Mouse (Mus musculus): Measurements from ENCODE around the gene Col2a1. TPM values are rescaled to one million over a fixed set of nuclear protein-coding genes. Genes with fewer than 3 reads are reported as not detected.

The Col2a1 gene
- total and polyA plus RNA-seq, 3 experiments = 0.03 TPM; not detected in 2

- peak; percentile 95 for DNase-seq
Measured at GRCm38 (mm10) chr15:97963989-97964835, 40.3 kb downstream of the Col2a1 start, which contains the start of gene Tmem106c. Gene Tmem106c, plus strand, starts transcription at chr15:97964200.

DNA sequence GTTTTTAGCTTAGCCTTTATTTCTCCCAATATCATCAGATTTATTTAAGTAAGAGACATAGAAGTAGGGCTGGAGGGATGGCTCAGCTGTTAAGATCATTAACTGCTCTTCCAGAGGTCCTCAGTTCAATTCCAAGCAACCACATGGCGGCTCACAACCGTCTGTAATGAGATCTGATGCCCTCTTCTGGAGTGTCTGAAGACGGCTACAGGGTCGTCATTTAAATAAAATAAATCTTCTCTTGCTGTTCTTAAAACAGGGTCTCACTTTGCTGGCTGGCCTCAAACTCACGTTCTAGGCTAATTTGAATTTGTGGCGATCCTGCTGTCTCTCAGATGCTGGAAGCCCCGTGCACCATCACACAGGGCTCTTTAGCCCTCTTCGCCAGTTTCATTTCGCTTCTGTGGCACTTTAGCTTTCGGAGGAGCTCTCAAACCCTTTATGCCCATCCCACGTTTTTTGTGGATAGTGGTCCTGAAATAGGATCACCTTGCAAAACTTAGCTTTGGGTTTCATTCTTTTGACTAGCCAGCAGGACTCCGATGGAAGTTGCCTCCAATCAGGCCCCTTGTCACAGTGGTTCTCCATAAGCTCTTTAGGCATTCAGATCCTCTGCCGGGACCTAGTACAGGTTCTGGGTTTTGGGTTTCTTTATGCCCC, 41.0 kb downstream of the Col2a1 start:
- no peak for DNase-seq

- DNase-seq = no peak
Measured at GRCm38 (mm10) chr15:97956416-97956815, 48.1 kb downstream of the Col2a1 start.

GRCm38 (mm10) chr15:97955742-97956141, 48.8 kb downstream of the Col2a1 start:
- no peak for DNase-seq

- no peak for DNase-seq
Measured at GRCm38 (mm10) chr15:97955286-97955685, 49.2 kb downstream of the Col2a1 start.

DNA sequence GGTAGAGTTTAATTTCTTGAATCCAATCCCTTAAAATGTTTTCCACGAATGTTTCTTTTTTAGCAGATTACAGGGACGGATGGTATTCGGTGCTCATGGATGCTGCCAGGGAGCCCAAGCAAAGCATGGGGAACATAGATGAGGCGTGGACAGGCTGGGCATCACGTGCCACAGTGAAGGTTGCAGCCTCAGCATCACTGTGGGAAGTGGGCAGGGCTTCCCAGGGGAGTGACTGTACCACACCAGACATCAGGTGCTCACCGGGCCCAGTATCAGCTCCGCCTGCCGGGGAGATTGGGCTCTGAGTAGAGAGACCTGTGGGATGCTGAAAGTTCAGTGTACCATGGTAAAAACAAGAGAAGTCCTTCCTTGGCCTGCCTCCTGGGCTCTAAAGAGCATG, 49.8 kb downstream of the Col2a1 start:
- no peak for DNase-seq

- DNase-seq = no peak
Measured at GRCm38 (mm10) chr15:97952889-97953189, 51.7 kb downstream of the Col2a1 start.

- peak; percentile 48 for DNase-seq
Measured at GRCm38 (mm10) chr15:97952137-97952888, 52.2 kb downstream of the Col2a1 start.

- DNase-seq = no peak
Measured at GRCm38 (mm10) chr15:97950240-97950639, 54.3 kb downstream of the Col2a1 start.

DNA sequence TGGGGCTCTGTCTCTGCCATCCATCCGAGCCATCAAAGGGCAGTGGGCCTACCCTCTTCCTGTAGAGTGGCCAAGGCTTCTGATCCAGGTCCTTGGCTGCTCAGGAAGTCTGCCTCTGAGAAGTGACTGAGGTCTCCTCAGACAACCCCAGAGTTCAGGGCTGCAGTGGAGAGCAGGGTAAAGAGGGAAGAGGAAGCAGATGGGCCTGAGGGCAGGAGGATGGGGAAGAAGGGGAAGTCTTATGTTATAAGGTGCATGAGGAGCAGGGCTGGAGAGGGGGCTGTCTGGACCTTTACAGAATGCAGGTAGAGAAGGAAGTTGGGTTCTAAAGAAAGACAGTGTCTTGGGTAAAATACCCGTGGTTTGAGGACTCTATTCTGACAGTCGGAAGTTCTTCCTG, 54.8 kb downstream of the Col2a1 start:
- no peak for DNase-seq

DNA sequence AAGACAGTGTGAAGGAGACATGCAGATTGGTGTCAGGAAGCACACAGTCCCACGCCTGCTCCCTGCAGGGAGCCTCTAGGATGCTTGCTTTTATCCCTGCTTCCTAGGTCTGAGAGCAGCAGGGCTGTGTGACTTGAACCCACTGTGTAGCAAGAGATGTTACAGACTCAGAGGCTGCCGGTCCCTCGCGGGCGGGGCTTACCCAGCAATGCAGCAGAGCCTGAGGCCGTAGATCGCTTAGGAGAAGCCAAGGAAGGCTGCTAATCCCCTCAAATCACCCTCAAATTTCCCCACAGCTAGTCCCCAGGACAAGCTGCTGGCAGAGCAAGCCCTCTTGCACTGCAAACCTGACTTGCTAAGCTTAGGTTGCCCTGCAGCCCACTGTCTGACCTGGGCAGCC, 55.8 kb downstream of the Col2a1 start:
- DNase-seq = no peak

DNA sequence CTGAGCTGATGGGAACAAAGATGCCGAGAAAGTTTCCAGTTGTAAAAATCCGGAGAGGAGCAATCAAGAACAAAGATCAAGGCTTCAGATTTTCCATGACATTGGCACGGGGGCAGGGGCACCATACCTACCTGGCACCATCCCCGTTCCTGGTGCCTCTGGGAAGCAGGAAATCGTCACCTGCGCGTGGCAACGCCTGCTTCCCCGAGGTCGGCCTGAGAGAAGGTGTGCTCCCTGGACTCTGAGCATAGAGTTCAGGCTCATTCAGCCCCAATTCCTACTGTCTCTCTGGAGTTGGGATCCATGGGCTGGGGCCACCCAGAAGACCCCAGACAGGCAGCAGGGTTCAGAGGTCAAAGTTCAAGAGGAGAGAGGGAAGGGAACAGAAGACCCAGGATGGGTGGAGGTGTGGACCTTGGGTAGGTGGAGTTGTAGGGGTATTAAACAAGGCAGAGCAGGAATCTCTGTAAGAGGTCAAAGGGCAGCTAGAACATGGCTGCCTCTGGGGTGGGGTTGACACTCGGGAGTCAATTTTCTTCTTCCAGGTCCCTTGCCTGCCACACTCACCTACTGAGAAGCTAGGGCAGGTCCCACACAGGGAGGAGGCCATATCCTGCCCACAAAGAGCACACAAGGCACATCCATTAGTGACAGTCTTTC, 58.7 kb downstream of the Col2a1 start:
- no peak for DNase-seq

DNA sequence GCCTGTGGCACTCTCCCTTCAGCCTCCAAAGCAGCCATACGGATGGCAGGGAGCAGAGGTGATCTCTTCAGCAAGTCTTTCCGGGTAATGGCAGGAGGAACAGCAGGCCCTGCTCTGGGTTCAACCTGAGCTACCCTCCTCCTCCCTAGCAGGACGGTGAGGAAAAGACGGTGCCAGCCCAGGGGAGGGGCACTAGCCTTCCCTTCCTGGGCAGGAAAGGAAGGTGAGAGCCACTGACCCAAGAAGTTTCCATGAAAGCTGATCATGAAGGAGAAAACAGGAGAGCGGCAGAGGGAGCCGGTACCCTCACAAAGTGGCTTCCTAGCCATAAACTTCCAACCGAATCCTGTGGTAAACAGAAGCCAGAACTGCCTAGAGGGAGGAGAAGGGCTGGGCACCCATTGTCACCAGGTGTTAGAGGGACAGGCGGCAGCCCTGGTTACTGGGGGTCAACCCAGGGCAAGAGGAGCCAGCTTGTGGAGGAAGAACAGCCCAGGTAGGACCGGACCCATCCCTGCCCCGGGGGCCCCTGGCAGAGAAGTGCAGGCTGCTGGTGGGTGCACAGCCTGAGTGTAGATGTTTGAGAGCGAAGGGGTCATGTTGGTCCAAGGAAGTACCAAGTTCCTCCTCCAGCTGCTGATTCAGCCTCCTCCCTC, 59.4 kb downstream of the Col2a1 start:
- no peak for DNase-seq

DNA sequence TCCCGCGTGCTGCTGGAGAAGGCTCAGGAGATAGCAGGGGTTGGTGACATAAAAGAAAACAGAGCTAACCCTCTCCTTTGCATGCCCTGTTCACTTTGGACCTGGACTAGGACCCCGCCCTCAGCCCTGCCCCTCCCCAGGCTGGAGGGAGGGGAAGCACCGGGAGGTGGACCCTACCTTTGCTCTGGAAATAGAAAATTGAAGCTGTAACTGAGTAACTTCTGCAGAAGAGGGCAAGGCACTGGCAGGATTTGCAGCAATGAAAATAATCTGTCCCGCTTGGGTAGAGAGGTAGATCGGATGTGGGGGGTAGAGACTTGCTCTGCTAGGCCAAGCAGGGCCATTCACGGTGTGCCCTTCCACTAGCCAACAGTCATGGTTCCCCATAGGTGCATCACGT, 61.1 kb downstream of the Col2a1 start:
- no peak for DNase-seq

DNA sequence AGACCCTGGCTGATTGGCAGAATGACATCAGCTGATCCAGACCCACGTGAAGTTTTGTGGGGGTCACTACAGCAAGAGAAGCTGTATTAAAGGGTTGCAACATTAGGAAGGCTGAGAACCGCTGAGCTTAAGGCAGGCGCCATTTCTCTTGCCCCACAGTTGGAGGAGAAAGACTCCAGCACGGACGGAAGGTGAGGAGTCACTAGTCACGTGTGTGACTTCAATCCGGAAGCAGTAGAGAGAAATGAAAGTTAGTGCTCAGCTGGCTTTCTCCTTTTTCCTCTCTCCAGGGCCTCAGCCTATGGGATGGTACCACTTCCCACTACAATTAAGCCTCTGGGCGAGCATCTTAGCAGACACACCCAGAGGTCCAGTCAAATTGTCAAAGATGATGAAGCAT, 62.0 kb downstream of the Col2a1 start:
- no peak for DNase-seq

DNA sequence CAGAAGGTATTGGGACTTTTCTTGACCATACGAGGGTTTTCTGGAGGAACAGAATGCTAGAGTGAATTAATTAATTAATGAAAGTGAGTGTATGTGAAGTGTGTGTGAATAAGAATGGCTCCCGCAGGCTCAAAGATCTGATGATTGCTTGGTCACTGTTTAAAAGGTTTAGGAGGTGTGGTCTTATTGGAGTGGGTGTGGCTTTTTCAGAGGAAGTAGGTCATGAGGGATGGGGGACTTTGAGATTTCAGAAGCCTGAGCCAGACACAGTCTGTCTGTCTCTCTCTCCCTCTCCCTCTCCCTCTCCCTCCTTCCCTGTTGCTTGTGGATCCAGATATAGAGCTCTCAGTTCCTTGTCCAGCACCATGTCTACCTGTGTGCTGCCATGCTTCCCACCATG, 63.2 kb downstream of the Col2a1 start:
- no peak for DNase-seq

DNA sequence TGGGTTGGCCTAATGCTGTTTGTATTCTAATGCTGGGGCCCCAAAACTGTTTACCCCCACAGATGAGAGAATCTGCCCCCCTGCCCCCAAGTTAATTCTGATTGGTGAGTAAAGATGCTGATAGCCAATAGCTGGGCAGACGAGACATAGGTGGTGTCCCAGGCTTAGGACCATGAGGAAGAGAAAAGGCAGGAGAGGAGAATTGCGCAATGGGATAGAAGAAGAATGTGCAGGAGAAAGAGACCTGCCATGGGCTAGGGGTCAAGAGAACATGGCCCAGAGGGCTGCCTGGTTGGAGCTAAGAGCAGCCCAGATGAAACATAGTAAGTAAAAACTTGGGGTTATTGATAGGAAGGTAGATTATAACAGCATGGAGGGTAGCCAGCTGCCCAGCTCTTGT, 64.4 kb downstream of the Col2a1 start:
- DNase-seq = no peak

DNA sequence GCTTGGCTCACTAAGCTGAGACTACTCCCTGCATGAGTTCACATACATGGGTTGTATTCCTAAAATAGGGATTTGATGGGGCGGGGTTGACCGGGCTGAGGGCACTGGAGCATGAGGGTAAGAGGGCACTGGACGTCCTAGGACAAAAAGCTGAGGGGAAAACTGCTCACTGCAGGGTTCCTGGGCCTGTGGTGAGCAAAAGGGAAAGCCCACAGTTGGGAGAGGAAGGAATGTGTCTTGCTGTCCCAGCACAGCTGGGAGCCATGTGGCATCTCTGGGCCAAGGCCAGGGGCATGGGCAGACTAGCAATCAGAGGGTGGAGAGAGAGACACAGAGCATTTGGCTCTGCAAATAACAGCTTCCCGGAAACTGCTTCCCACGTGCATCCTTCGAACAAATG, 65.9 kb downstream of the Col2a1 start:
- DNase-seq = no peak

DNA sequence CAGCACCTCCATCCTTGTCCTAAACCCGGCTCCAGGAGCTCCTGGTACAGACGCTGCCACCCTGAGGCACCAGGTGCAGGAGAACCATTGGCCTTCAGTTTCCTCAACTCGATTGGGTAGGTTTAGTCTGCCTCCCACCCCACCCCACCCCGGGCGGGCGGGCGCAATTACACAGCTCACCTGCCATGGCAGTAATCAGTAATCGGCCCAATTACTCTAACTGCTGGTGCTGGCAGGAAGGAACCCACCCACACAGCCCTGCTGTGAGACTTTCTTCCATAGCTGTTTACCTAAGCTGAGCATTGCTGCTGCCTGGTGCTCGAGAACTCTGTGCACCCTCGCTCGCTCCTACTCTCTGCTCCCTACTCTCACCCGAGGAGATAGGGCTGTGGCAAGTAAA, 72.1 kb downstream of the Col2a1 start:
- no peak for DNase-seq

DNA sequence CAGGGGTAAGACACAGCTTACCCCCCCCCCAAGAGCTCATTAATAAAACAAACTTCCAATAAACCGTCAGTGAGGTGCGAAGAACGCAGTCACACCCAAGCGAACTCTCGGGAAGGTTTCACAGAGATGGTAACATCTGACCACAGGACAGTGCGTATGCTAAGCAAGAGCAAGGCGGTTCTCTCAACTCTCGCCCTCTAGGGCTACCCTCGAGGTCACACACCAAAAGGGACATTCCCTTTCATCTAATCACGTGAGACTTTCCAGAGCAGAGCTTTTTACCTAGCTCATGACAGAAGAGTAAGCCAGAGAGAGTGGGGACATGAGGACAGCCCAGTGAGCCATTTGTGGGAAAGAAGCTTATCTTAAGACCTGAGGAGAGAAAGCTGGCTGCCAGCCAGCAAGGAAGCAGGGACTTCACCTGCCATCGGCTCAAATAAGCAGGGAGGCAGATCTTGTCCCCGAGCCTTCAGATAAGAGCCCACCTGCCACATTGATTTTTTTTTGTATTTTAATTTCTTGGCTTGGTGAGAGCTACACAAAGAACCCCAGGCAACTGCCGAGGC, 75.2 kb downstream of the Col2a1 start:
- DNase-seq = no peak

- DNase-seq = no peak
Measured at GRCm38 (mm10) chr15:97927821-97928220, 76.7 kb downstream of the Col2a1 start.

GRCm38 (mm10) chr15:97927018-97927417, 77.5 kb downstream of the Col2a1 start:
- no peak for DNase-seq
